Mouse (Mus musculus) heart, postnatal 10 days (tissue): ENCODE data around the gene Lpxn. TPM values are rescaled to one million over a fixed set of nuclear protein-coding genes. Genes with fewer than 3 reads are reported as not detected.

Source experiments
- DNase-seq, 2 experiments: peaks; one replicate each; pipeline ENCODE4 v3.0.0; 2021
- intact Hi-C: fragments of 180-260 bp; cut with DNase I; formaldehyde crosslinking; loops from one replicate; pipeline ENCODE4 v1.15.1; 2025
- total RNA-seq, 2 experiments: library from RNA; stranded (reverse); gene quantifications; 2 replicates each; pipeline ENCODE4 v1.2.3; 2021

The Lpxn gene
- total RNA-seq, 2 experiments from 2014 or later = 0.99 to 1.1 TPM

DNA sequence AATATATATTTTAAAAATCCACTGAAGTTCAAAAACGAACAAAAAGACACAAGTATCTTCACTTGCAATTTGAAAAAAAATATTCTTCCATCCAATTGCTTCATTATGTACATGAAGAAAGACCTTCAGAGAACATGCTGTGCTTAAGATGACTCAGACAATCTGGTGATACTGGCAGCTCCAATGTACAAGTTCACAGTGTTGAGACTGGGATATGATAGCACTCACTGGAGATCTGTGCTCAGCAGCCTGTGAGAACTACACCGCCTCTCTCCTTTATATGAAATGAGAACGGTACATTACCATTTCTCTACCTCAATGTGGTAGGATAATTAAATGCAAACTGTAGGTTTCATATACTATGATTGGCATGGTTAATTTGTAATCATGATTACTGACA, 6.8 kb downstream of the Lpxn start:
- no peak for DNase-seq
- intact Hi-C loops = no loop called here

DNA sequence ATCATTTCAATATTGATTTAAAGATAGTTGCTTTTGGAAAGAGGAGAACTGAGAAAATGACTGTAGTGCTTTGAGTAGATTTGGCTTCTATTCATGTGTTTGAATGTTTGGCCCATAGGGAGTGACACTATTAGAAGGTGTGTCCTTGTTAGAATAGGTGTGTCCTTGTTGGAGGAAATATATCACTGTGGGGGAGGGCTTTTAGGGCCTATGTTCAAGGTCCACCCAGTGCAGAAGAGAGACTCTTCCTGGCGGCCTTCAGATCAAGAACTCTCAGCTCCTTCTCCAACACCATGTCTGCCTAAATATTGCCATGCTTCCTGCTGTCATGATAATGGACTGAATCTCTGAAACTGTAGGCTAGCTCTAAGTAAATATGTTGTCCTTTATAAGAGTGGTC, 8.2 kb downstream of the Lpxn start:
- intact Hi-C loops = no loop called here

DNA sequence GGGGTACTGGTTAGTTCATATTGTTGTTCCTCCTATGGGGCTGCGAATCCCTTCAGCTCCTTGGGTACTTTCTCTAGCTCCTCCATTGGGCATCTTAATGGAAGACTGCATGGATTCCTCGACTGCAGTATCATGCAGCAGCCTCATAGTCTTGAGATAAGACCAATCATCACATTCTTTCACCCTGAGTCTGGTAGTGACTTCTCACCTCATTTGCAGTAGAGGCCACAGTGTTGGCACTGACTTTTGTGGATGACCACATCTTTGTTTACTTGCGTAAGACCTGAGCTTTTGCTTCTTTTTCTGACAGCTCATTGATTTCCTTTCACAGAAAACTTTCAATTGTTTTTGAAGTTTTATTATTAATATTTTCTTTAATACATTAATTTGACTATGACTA, 9.7 kb downstream of the Lpxn start:
- intact Hi-C loops = no loop called here

More for the DNA sequence above, 8.2 kb downstream of the Lpxn start:
- DNase-seq = no peak

DNA sequence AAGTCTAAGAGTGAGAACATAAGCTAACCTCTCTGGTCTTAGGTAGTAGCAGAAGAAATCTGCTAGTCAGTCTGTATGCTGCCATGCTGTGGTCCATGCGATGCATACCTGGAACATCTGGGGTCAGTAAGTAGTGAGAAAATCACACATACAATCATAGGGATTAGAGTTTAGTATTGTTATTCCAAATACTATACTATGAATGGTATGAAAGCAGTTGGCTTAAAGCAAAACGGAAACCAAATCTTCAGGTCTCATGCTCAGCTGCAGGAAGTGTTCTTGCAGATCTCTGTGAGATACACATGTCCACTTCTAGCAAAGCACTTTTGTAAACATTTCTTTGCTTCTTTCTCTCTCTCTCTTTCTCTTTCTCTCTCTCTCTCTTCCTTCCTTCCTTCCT, 10.2 kb downstream of the Lpxn start:
- intact Hi-C loops = no loop called here
- DNase-seq = no peak

More for the DNA sequence above, 9.7 kb downstream of the Lpxn start:
- DNase-seq = no peak

DNA sequence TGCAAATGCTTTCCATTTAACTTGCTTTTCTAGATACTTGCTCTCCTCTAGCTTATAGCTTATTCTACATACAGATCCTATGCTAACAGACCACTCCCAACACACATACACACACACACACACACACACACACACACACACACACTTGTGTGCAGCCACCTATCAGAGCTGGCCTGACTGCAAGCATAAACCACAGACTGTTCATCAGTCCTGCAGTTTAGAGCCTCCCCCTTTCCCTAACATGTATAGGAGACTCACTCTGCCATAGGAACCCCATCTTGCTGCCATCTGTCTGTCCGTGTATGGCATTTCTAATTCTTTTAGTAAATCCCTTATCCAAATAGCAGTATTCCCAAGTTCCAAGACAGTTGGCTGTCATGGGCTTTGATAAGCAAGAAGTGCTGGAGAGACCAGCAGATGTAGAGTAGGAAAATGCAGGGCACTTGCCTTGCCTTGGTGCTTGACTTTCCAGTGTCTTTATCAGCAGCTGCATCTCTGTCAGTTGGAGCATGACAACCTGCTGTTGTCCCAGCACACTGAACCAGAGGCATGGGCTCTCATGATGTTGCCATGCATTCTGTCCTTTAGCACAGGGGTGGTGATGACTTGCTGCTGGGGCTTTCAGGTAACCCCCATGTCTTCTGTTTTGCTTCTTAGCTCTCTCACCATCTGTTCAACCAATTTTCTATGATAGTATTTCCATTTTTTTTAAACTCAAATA, 16.8 kb downstream of the Lpxn start:
- intact Hi-C loops = no loop called here
- no peak for DNase-seq

DNA sequence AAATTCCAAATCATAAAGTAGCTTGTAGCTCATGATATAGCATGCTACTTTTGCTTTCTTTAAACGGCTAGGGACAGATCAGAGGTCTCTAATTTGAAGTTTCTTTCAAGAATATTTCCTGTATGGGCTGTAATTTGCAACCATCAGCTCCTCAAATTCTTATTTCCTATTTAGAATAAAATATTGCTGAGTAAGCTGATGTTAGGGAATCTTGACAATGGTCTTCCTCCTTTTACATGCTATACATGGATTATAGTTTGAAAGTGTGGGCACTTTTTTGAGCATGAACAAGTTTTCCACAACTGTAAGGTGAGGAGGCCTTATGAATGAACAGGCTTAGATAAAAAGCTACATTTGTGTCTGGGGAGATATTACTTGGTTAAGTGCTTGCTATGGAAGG, 17.9 kb downstream of the Lpxn start:
- intact Hi-C loops = no loop called here
- DNase-seq = no peak

DNA sequence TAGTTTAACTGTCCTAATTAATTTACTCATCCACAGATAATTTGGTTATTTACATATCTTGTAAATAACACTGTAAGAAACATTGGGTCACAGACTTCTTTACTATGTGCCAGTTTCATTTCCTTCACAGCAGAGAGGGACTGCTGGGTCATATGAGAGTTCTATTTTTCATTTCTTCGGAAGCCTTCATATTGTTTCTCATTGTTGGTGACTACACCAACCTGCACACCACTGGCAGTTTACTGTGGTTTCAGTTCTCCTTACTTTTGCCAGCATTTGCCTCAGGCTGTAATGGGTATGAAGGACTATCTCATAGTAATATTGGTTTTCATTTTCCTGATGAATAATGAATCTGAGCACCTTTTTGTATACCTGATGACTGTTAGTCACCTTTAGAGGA, 22.5 kb downstream of the Lpxn start:
- intact Hi-C loops = loop anchor here (2.0 to 5.0 kb wide), 2 partner anchors 22 to 221 kb away; partner anchors contain the start of genes Gm4952, Lpxn and Zfp91
- no peak for DNase-seq

DNA sequence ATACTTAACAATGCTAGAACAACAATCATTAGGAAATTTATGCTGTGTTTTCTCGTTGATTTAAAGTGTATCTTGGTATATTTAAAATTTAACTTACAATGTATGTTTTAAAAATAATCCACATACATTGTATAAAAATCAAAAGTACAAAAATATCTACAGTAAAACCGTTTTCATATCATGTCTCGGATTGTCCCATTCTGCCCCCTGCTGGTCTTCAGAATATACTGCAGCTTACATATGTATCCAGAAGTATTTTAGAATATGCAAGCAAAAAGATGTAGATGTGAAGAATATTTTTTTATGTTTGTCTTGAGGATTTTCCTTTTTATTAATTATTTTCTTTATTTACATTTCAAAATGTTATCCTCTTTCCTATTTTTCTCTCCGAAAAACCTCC, 24.4 kb downstream of the Lpxn start:
- intact Hi-C loops = loop anchor here (1.0 to 2.0 kb wide), 2 partner anchors 98 to 302 kb away; no protein-coding TSS in a partner anchor
- peak; percentile 17 to 41 for DNase-seq

DNA sequence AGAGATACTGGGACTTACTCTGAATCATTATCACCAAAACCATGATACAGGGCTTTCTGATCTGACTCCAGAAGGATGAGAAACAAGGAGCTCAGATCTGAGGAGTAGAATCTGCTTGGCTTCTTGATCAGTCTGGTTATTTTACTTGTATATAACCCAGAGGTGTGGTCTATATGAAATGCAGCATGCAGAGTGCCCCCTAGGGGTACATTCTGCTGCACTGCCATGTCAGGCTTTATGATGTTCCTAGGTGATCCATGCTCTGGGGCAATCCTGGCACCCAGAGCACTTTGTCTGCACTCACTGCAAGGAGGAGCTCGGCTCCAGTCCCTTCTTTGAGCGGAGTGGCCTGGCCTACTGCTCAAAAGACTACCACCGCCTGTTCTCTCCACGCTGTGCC, 28.6 kb downstream of the Lpxn start:
- DNase-seq = no peak
- intact Hi-C loops = no loop called here

DNA sequence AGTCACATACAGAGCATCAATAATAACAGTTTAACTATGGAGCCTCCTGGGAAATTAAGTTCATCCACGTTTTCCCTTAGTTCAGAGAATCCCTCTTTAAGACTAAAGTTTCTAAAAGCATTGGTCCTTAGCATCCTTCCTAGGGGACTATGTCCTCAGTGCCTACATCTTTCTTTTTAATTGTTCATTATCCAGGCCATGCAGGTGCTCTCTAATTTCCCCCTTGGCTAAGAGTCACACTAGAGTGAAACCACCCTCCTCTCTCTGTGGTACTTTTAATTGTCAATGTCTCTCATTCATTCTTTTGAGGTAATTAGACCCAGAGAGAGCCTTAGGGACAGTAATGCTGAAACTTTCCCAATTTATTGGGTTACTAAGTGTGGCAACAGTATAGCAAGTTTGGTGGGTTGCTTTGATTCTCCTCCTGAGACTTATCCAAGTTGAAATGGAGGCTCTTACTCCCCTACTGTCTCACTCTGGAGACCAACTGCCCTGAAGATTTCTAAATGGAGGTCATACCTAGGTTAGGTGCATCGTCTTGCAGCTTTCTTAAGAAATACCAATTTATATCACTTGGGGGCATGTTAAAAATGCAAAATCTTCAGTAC, 34.9 kb downstream of the Lpxn start:
- intact Hi-C loops = no loop called here
- no peak for DNase-seq

DNA sequence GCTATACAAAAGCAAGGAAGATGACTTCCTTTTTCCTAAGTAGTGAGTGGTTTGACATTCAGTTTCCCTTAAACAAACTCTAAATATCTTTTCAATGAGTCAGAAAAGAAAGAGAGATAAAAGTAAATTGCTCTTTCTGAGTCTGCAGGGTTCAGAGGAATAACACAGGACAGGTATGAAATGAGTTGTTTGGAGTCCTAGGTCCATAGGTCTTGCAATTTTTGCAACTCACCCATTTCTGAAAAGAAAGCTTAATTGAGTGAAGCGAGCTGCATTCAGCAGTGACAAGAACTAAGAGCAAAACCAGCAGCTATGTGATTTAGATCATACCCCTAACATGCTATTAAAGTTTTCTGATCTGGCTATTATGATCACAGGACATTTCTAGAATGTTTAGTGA, 35.6 kb downstream of the Lpxn start:
- intact Hi-C loops = no loop called here
- no peak for DNase-seq

DNA sequence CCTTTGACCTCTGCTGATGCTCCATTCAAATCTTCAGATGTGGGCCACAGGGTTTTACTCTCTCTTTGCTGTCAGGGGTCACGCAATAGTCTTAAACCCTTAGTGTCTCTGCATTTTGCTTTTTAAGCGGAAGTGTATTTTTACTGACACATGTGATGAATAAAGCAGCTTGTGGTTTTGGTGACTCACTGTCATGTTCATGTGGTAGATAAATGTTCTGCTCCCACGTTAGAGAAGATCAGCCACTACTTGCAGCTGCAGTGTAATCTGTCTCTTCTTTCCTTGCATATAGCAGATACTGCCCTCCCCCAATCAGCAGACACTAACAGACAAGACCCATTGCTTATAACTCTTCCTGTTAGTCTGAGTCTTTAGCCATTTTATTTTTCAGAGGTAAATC, 37.6 kb downstream of the Lpxn start:
- intact Hi-C loops = no loop called here

DNA sequence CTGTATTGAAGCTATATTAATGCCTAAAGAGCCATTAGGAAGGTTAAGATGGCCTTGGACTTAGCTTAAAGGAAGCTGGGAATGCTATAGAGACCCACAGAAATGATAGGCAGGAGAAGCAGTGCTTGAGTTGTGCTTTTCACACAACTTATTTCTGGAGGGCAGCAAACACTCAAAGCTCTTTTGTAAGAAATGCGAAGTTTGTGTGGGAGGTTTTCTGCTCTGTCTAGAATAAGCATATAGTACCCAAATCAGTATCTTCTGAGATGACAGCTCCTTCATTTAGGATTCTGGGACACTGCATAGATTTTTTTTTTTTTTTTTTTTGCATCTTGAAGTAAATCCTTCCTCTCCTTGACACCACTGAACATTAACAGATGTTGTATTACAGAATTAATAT, 42.5 kb downstream of the Lpxn start:
- DNase-seq = no peak
- intact Hi-C loops = no loop called here

More for the DNA sequence above, 37.6 kb downstream of the Lpxn start:
- DNase-seq = no peak

DNA sequence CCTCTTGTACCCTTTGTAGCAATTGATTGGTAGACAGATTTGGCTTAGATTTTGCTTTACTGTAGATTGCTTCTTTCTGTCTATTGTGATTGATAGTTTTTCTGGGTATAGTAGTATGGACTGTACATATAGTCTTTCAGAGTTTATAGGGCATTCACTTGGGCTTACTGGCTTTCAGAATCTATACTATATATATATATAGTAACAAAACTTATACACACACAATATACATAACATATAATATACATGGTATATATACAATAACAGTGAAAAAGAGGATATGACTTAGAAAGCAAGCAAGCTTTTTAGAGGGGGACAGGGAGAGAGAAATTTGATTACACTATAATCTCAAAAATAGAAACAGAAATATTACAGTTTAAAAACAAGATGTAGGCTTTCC, 50.4 kb downstream of the Lpxn start, which contains the start of gene Gm5244:
Gene Gm5244, plus strand, starts transcription at position 301 of the 400 bp plus-strand sequence.
- intact Hi-C loops = no loop called here
- DNase-seq = no peak

DNA sequence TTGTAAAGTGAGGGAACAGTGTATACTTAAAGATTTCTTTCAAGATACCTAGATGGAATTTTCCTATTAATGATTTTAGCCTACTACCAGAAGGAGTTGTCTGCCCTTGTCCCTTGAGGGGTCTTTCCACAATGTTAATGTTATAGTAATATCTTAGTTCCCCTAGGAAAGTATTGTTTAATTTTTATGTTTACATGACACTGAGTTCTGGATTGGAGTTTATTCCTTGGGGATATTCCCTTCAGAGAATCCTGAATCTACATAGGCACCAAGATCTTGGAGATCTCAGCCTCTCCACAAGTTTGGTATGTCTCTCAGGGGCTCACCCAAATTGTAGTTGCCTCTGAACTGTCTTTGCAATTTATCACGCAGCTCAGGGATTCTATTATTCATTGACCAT, 61.0 kb downstream of the Lpxn start, which contains the start of gene Olfr1444:
Gene Olfr1444, plus strand, starts transcription at position 301 of the 400 bp plus-strand sequence.
- DNase-seq = no peak
- intact Hi-C loops = no loop called here

Other genes with a start within 250 kb of the Lpxn start
- not detected for gene Gm4952, start 196.2 kb upstream of the Lpxn start, total RNA-seq
- not detected for gene Glyat, start 162.9 kb upstream of the Lpxn start, total RNA-seq
- gene Olfr1442, start 125.8 kb upstream of the Lpxn start, total RNA-seq = not detected
- gene Olfr1443, start 118.1 kb upstream of the Lpxn start, total RNA-seq = not detected
- gene Keg1, start 100.4 kb upstream of the Lpxn start, total RNA-seq = not detected
- gene Cntf, start 30.6 kb upstream of the Lpxn start, total RNA-seq = 1 to 10 TPM; 1.5 to 2.9 TPM
- 10 to 100 TPM; 76.3 to 76.4 TPM for gene Zfp91, start 67 bp upstream of the Lpxn start, total RNA-seq
- gene Gm5244, start 50.5 kb downstream of the Lpxn start, total RNA-seq = not detected
- not detected for gene Olfr1444, start 61.1 kb downstream of the Lpxn start, total RNA-seq
- not detected for gene Olfr1445, start 87.7 kb downstream of the Lpxn start, total RNA-seq
- not detected for gene Olfr1446, start 97.3 kb downstream of the Lpxn start, total RNA-seq
- gene Olfr1447, start 107.5 kb downstream of the Lpxn start, total RNA-seq = not detected
- gene Olfr1448, start 128.2 kb downstream of the Lpxn start, total RNA-seq = not detected
- gene Olfr1449, start 134.6 kb downstream of the Lpxn start, total RNA-seq = not detected
- gene Olfr1450, start 154.1 kb downstream of the Lpxn start, total RNA-seq = not detected
- gene Olfr1451, start 198.8 kb downstream of the Lpxn start, total RNA-seq = not detected
- gene Olfr1453, start 232.1 kb downstream of the Lpxn start, total RNA-seq = not detected